Mouse (Mus musculus) liver, postnatal 0 days (tissue): ENCODE data around the gene Arl13b. TPM values are rescaled to one million over a fixed set of nuclear protein-coding genes. Genes with fewer than 3 reads are reported as not detected.

Source experiments
- ATAC-seq: fragments of 200-750 bp; cut with Nextera tagmentation; 2 replicates; pipeline ENCODE4 v1.8.0; 2017; ENCODE audit warnings: mild to moderate bottlenecking, moderate library complexity
- DNase-seq: peaks from one replicate; pipeline ENCODE4 v3.0.0-alpha.2; 2016
- H3K27ac ChIP-seq: fragments of 300-500 bp; sonication (generic); 2 replicates; pipeline ENCODE4 v1.5.1; 2014; ENCODE audit warnings: antibody characterized with exemption, moderate library complexity, mild to moderate bottlenecking, low read depth
- H3K27me3 ChIP-seq: fragments of 300-500 bp; sonication (generic); 2 replicates; pipeline ENCODE4 v1.6.1; 2014; ENCODE audit warnings: low read length, control low read depth, mixed read lengths; ENCODE audit not compliant: insufficient read depth
- H3K36me3 ChIP-seq: fragments of 300-500 bp; sonication (generic); replicated peaks from 2 replicates; pipeline ENCODE4 v1.6.1; 2014; ENCODE audit warnings: mild to moderate bottlenecking, control low read depth, low read length, moderate library complexity, mixed read lengths; ENCODE audit not compliant: insufficient read depth
- H3K4me1 ChIP-seq: fragments of 300-500 bp; sonication (generic); 2 replicates; pipeline ENCODE4 v1.6.1; 2014; ENCODE audit warnings: antibody characterized with exemption, mild to moderate bottlenecking, control low read depth; ENCODE audit not compliant: insufficient read depth
- H3K4me2 ChIP-seq: fragments of 300-500 bp; sonication (generic); 2 replicates; pipeline ENCODE4 v1.6.1; 2014; ENCODE audit warnings: low read depth, mild to moderate bottlenecking, low read length, moderate library complexity, mixed read lengths
- H3K4me3 ChIP-seq: fragments of 300-500 bp; sonication (generic); 2 replicates; pipeline ENCODE4 v1.5.1; 2014; ENCODE audit warnings: low read depth, low read length
- H3K9ac ChIP-seq: fragments of 300-500 bp; sonication (generic); replicated peaks from 2 replicates; pipeline ENCODE4 v1.6.1; 2014; ENCODE audit warnings: mild to moderate bottlenecking, moderate library complexity
- H3K9me3 ChIP-seq: fragments of 300-500 bp; sonication (generic); 2 replicates; pipeline ENCODE4 v1.6.1; 2016; ENCODE audit warnings: mild to moderate bottlenecking, control low read depth, low read length, mixed read lengths
- CTCF ChIP-seq: sonication (generic); IDR thresholded peaks from 2 replicates; pipeline ENCODE4 v1.5.1; 2016; ENCODE audit warnings: antibody characterized with exemption, low read depth
- EP300 ChIP-seq: IDR thresholded peaks from 2 replicates; pipeline ENCODE4 v1.6.1; 2016; ENCODE audit warnings: antibody characterized with exemption, low read depth, mild to moderate bottlenecking
- WGBS: fragments of 180-500 bp; shearing (Covaris S2); extraction: QIAGEN DNeasy Blood & Tissue Kit; methylation state at CpG from one replicate; pipeline ENCODE4 v1.1.7; 2014; ENCODE audit not compliant: insufficient replicate concordance; 5-methylcytosine and 5-hydroxymethylcytosine counted together
- polyA plus RNA-seq: library from polyadenylated mRNA; unstranded; fragments of >200 nt; fragmentation: Nextera tagmentation; extraction: Ambion mirVana; gene quantifications from 2 replicates; pipeline ENCODE4 v1.2.1, GENCODE M21; 2015

Gene Arl13b
- polyA plus RNA-seq = 3.0 and 3.4 TPM in 2 replicates

GRCm38 (mm10) chr16:62846498-62847312, at the start of gene Arl13b:
Gene Arl13b, minus strand, starts transcription at chr16:62847040.
- Histone ChIP-seq H3K4me1 (peaks cover 6% of the 10 kb centered on the region), H3K27me3 (no peaks in the 10 kb centered on the region), H3K4me2 (peak within 1 kb of the TSS; percentile 90), H3K9me3 (no peaks in the 10 kb centered on the region), H3K4me3 (peak within 1 kb of the TSS; percentile 80), H3K27ac (peak within 1 kb of the TSS; percentile 37), H3K9ac (peak within 1 kb of the TSS; percentile 78), H3K36me3 (no peaks in the 10 kb centered on the region)
- peak; percentile 100 for ATAC-seq
- peak; percentile 92 for DNase-seq
- under 1% methylated on average over 52 of the region's 52 CpGs for WGBS
- TF ChIP-seq CTCF (no peak), EP300 (no peak; the same call in 1 of the 2 replicates)

- ATAC-seq (no peak), DNase-seq (no peak)
- H3K4me2 ChIP-seq = no peak overlapping the region
- 54% methylated on average over 3 of the region's 3 CpGs for WGBS
- no peak overlapping the region for H3K27ac ChIP-seq
- no peaks in the 10 kb centered on the region for H3K4me1 ChIP-seq
- TF ChIP-seq CTCF (no peak), EP300 (no peak)
- no peak overlapping the region for H3K9ac ChIP-seq
- no peaks in the 10 kb centered on the region; the same call in 1 of the 2 replicates for H3K36me3 ChIP-seq
- H3K9me3 ChIP-seq = no peaks in the 10 kb centered on the region
- no peak overlapping the region for H3K4me3 ChIP-seq
- no peaks in the 10 kb centered on the region for H3K27me3 ChIP-seq
Measured at GRCm38 (mm10) chr16:62895824-62896223, 49.0 kb upstream of the Arl13b start.

GRCm38 (mm10) chr16:62874065-62874464, 27.2 kb upstream of the Arl13b start:
- no peak overlapping the region for H3K27ac ChIP-seq
- 78% methylated on average over 6 of the region's 6 CpGs for whole genome bisulfite sequencing
- no peaks in the 10 kb centered on the region for H3K36me3 ChIP-seq
- H3K4me3 ChIP-seq = no peak overlapping the region
- H3K9me3 ChIP-seq = no peaks in the 10 kb centered on the region; the same call in 1 of the 2 replicates
- no peaks in the 10 kb centered on the region for H3K4me1 ChIP-seq
- TF ChIP-seq CTCF = no peak
- TF ChIP-seq EP300 = no peak
- no peak for DNase-seq
- H3K4me2 ChIP-seq = no peak overlapping the region
- ATAC-seq = no peak
- no peak overlapping the region for H3K9ac ChIP-seq
- no peaks in the 10 kb centered on the region for H3K27me3 ChIP-seq

GRCm38 (mm10) chr16:62873180-62873579, 26.3 kb upstream of the Arl13b start:
- Histone ChIP-seq H3K4me1 (no peaks in the 10 kb centered on the region), H3K9me3 (no peaks in the 10 kb centered on the region; the same call in 1 of the 2 replicates), H3K27me3 (no peaks in the 10 kb centered on the region), H3K36me3 (no peaks in the 10 kb centered on the region), H3K9ac (no peak overlapping the region), H3K4me2 (no peak overlapping the region), H3K4me3 (no peak overlapping the region), H3K27ac (no peak overlapping the region)
- ATAC-seq (no peak), DNase-seq (no peak)
- no peak for TF ChIP-seq EP300
- 62% methylated on average over 4 of the region's 4 CpGs for WGBS

- TF ChIP-seq EP300 = no peak
- TF ChIP-seq CTCF = no peak
- H3K27me3 ChIP-seq = no peaks in the 10 kb centered on the region
- H3K4me1 ChIP-seq = no peaks in the 10 kb centered on the region
- no peak for DNase-seq
- ATAC-seq = peak; percentile 86
- no peak overlapping the region for H3K4me2 ChIP-seq
- H3K36me3 ChIP-seq = no peaks in the 10 kb centered on the region
- no peak overlapping the region for H3K9ac ChIP-seq
- no peak overlapping the region for H3K27ac ChIP-seq
- 77% methylated on average over 5 of the region's 5 CpGs for WGBS
- H3K9me3 ChIP-seq = no peaks in the 10 kb centered on the region; the same call in 1 of the 2 replicates
- H3K4me3 ChIP-seq = no peak overlapping the region
Measured at GRCm38 (mm10) chr16:62872688-62873117, 25.9 kb upstream of the Arl13b start.

GRCm38 (mm10) chr16:62861455-62861854, 14.6 kb upstream of the Arl13b start:
- DNase-seq (no peak), ATAC-seq (no peak)
- Histone ChIP-seq H3K9me3 (no peaks in the 10 kb centered on the region), H3K4me3 (no peak overlapping the region), H3K4me2 (no peak overlapping the region), H3K4me1 (no peaks in the 10 kb centered on the region), H3K27me3 (no peaks in the 10 kb centered on the region), H3K27ac (no peak overlapping the region), H3K36me3 (no peaks in the 10 kb centered on the region), H3K9ac (no peak overlapping the region)
- TF ChIP-seq CTCF (no peak), EP300 (no peak)
- 60% methylated on average over 6 of the region's 6 CpGs for WGBS
